Mouse (Mus musculus): Measurements from ENCODE around the gene Krtap20-2.
"Not testable (repeated sequence)": the region's sequence is repeated elsewhere in the genome, so short reads cannot be mapped to it uniquely, and the experiment has no call there.

Krtap20-2 gene

GRCm38 (mm10) chr16:89205561-89205960 lies at the start of gene Krtap20-2:
Krtap20-2 (plus strand) TSS chr16:89205861.
- DNase-seq (ENCODE audit: low spot score in 2 of 2), result no peak

GRCm38 (mm10) chr16:89157652-89158051 lies 48.0 kb upstream of the Krtap20-2 start, which contains the start of gene Gm9789:
Gm9789 (plus strand) TSS chr16:89157952.
- DNase-seq (ENCODE audit: low spot score in 2 of 2), result no peak

GRCm38 (mm10) chr16:89169190-89169589 lies 36.5 kb upstream of the Krtap20-2 start, which contains the start of gene Gm7735:
Gm7735 (plus strand) TSS chr16:89169490.
- not testable (repeated sequence) for DNase-seq (ENCODE audit: low spot score in 2 of 2)

GRCm38 (mm10) chr16:89174435-89174834 lies 31.2 kb upstream of the Krtap20-2 start, which contains the start of gene 1110057P08Rik:
1110057P08Rik (plus strand) TSS chr16:89174735.
- no peak for DNase-seq (ENCODE audit: low spot score in 2 of 2)

- DNase-seq (ENCODE audit: low spot score in 2 of 2), result no peak
These were observed 17.0 kb upstream of the Krtap20-2 start for GRCm38 (mm10) chr16:89188621-89189020.
